Mouse (Mus musculus) lung, postnatal 25 days (tissue): ENCODE results near the gene Efcab14.

Experiments used
- DNase-seq: peaks from one replicate; pipeline ENCODE4 v3.0.0; 2022; ENCODE audit warnings: low spot score

Efcab14 gene

GRCm38 (mm10) chr4:115780269-115780668, 42.7 kb downstream of the Efcab14 start:
- no peak for DNase-seq

DNA sequence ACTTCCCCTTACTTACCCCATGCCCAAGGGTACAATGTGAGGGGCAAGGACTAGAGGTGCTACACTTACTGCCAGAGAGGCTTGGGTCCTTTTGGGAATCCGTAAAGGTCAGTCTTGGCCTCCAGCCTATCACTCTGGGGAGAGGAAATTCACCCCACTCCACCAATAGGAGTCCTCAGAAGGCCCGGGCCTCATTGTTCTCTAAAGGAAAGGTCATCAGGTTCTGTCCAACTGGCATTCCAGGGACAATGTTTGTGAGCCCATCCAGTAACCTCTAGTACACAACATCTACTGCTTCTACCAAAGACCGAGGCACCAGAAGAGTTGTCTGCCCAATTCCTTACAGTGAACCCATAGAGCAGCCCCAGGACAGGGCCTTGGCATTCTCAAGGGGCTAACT, 43.4 kb downstream of the Efcab14 start, which contains the start of gene Tex38:
Gene Tex38 (minus strand): TSS at position 101 of the 400 bp plus-strand sequence.
- DNase-seq = no peak

DNA sequence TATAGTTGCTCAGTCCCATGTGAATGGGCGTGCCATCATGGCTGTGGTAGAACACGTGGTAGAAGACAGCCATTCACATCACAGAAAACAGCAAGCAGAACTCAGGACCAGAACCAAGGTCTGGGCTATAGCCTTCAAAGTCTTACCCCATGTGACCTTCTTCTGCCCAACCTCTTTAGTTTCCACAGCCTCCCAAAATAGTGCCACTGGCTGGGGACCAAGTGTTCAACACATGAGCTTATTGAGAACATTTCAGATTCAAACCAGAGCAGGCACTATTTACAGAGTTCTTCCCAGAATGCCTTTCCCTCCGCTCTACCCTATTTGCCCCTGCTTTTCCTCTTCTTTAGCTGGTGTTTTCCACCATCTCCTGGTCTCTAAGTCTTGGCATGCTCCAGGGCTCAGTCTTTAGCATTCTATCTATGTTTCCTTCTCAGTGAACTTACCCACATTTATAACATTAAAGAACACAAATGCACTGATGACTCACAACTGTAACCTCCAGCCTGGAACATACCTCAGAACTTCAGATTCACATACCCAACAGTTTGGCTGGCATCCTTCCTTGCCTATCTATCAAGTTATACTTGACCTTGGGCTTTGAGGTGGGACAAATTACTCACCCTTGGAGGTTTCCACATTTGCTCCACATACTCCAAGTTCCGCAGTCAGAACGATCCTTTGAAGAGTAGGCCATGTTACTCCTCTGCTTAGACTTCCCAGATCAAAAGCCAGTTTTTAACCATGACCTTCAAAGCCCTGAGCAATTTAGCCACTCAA, 44.7 kb downstream of the Efcab14 start:
- DNase-seq = no peak

DNA sequence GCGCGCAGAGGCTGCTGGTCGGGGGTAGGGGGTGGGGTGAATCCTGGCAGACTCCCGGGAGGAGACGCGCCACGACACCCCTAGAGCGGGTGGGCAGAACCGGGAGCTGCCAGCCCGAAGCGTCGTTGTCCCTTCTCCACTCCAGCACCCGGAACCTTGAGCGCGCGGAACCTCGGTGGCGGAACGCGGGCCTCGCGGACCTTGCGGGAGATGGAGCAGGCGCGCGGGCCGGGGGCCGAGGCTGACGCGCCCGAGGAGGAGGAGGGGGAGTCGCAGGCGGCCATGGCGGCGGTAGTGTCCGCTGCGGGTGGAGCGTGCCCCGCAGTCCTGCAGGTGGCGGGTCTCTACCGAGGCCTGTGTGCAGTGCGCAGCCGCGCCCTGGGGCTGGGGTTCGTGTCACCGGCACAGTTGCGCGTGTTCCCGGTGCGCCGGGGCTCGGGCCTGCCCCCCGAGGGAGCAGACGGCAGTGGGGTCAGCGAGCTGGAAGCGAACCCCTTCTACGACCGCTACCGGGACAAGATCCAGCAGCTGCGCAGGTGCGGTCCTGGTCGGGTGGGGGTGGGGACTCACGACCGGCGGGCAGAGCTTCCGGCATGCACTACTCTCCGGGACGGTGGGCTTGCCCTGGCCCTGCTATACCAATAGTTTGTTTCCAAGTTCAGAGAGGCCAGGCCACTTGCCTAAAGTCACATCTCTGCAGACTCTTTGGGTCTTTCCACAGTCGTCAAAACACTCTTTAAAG, 47.4 kb downstream of the Efcab14 start, which contains the start of gene Atpaf1:
Gene Atpaf1 (plus strand): TSS at position 44 of the 742 bp plus-strand sequence.
- DNase-seq = peak; percentile 65

DNA sequence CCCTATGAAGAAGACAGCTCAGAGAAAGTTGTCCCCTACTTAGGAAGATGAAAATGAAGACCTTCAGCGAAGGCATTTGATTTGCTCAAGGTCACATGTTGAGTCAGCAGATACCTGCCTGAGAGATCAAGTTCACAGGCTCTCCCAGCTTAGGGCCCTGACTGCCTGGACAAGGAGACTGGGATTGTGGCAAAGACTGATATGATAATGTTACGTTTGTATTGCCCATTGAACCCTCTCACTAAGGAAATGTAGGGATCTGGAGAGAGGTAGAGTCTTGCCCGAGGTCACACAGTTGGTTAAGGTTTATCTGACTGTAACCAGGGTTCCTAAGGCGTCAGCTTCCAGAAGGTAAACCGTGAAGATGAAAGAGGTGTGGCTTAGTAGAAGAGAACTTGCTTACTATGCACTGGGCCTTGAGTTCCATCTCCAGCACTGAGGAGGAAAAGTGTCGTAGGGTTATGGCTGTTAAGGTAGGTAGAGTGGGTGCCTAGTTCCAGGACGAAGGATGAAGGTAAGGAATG, 48.0 kb downstream of the Efcab14 start:
- DNase-seq = no peak

GRCm38 (mm10) chr4:115790864-115791263, 53.3 kb downstream of the Efcab14 start:
- DNase-seq = no peak

- no peak for DNase-seq
Observed at GRCm38 (mm10) chr4:115795360-115795759, 57.8 kb downstream of the Efcab14 start.

GRCm38 (mm10) chr4:115799981-115800380, 62.4 kb downstream of the Efcab14 start:
- DNase-seq = no peak

GRCm38 (mm10) chr4:115812326-115812725, 74.8 kb downstream of the Efcab14 start:
- no peak for DNase-seq

DNA sequence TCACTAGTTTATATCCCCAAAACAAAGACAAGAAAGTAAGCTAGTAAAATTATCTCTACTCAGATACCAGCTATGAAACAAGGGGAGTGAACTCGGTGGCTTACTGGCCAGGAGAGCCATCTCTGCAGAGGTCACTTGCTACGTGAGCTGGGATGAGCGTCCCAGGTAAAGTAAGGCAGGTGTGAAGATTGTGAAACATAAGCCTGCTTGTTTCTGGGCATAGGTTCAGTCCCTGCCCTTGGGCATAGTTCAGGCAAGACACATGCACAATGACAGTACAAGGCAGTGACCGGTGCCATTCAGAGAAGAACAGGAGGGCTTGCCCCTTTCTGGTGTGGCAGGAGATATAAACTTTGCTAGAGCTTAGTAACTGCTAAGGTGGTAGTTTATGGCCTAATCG, 78.1 kb downstream of the Efcab14 start:
- no peak for DNase-seq

- no peak for DNase-seq
Observed at GRCm38 (mm10) chr4:115820199-115820598, 82.7 kb downstream of the Efcab14 start.

GRCm38 (mm10) chr4:115820944-115821343, 83.4 kb downstream of the Efcab14 start:
- no peak for DNase-seq

- DNase-seq = no peak
Observed at GRCm38 (mm10) chr4:115821431-115821830, 83.9 kb downstream of the Efcab14 start.

GRCm38 (mm10) chr4:115821928-115822327, 84.4 kb downstream of the Efcab14 start:
- DNase-seq = peak; percentile 56

- DNase-seq = peak; percentile 28
Observed at GRCm38 (mm10) chr4:115824178-115824577, 86.6 kb downstream of the Efcab14 start.

DNA sequence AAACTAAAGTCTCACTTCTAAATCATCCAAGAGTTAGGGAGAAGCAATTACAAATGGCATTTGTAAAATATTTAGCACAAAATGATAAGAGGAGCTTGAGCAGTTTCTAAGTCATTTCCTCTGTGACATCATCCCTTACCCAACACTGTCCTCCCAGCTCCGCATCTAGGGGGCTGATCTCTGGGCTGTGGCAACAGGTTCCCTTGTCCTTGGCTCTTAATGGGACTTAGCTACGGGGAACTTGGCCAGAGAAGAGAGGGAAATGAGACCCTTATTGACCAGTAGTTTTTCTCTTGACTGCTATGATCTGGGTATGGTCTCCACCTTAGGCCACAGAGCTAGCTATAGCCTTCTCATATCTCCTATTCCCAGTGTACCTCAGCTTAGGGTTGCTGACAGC, 87.7 kb downstream of the Efcab14 start:
- no peak for DNase-seq
